Mouse (Mus musculus) gastrocnemius, adult 18-20 months (tissue): ENCODE data around the gene Haus4. TPM values are rescaled to one million over a fixed set of nuclear protein-coding genes. Genes with fewer than 3 reads are reported as not detected.
A peak's percentile ranks its signal among the peaks of the same experiment; 100 is the strongest.

Experiments used
- DNase-seq: peaks from one replicate; pipeline ENCODE4 v3.0.0; 2021; ENCODE audit warnings: low spot score
- total RNA-seq, 2 experiments: library from RNA; stranded (reverse); gene quantifications; 2 replicates each; pipeline ENCODE4 v1.2.3; 2021

Gene Haus4
- total RNA-seq, 2 experiments from 2014 or later: 2.5 to 3.0 TPM

GRCm38 (mm10) chr14:54496706-54497105 lies 57.7 kb downstream of the Haus4 start:
- no peak for DNase-seq

DNA sequence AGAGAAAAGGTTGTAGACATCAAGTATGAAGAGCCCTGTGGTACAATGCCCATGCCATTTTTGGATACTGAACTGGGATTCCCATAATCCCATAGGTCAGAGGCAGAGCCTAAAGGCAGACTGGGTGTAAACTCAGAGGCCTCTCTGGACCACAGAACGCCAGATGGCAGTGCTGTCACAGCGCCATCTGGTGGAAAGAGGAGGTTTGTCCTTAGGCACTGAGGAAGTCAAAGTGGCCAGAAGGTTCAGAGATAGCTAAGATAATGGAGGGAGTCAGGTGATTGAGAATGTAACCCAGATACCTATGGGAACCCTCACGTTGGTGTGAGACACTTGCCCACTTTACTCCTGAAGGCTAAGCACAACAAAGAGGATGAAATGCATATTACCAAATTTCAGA lies 60.2 kb downstream of the Haus4 start:
- DNase-seq: peak; percentile 58

- no peak for DNase-seq
These were observed 61.2 kb downstream of the Haus4 start for GRCm38 (mm10) chr14:54493236-54493635.

GRCm38 (mm10) chr14:54492345-54493131 lies 61.9 kb downstream of the Haus4 start:
- no peak for DNase-seq

Other genes with a start within 250 kb of the Haus4 start
- gene Oxa1l, start 193.8 kb downstream of the Haus4 start, total RNA-seq: 10 to 100 TPM; 49.1 to 54.0 TPM
- gene Slc7a7, start 136.8 kb downstream of the Haus4 start, total RNA-seq: under 1 TPM; 0.52 to 0.73 TPM
- gene Mrpl52, start 127.7 kb downstream of the Haus4 start, total RNA-seq: 100 to 1,000 TPM in 1 of 2 experiments, 10 to 100 TPM in 1; 100.0 to 110 TPM
- 10 to 100 TPM in 1 of 2 experiments, 1 to 10 TPM in 1; 7.3 to 10.6 TPM for gene Mmp14, start 123.0 kb downstream of the Haus4 start, total RNA-seq
- gene Lrp10, start 90.5 kb downstream of the Haus4 start, total RNA-seq: 10 to 100 TPM; 28.5 to 31.2 TPM
- gene Rem2, start 78.5 kb downstream of the Haus4 start, total RNA-seq: not detected
- 10 to 100 TPM; 29.6 to 32.1 TPM for gene Prmt5, start 37.1 kb downstream of the Haus4 start, total RNA-seq
- 1 to 10 TPM in 1 of 2 experiments, under 1 TPM in 1; 0.91 to 1.6 TPM for gene Ajuba, start 22.9 kb upstream of the Haus4 start, total RNA-seq
- 1 to 10 TPM; 2.6 to 3.9 TPM for gene 4931414P19Rik, start 51.4 kb upstream of the Haus4 start, total RNA-seq
- gene Psmb5, start 63.4 kb upstream of the Haus4 start, total RNA-seq: 100 to 1,000 TPM; 162 to 169 TPM
- not detected for gene Psmb11, start 66.8 kb upstream of the Haus4 start, total RNA-seq
- not detected for gene Gm17606, start 86.3 kb upstream of the Haus4 start, total RNA-seq
- gene Cdh24, start 86.7 kb upstream of the Haus4 start, total RNA-seq: under 1 TPM; 0.07 to 0.11 TPM
- 10 to 100 TPM in 1 of 2 experiments, 1 to 10 TPM in 1; 7.8 to 10.6 TPM for gene 1700123O20Rik, start 131.6 kb upstream of the Haus4 start, total RNA-seq
- 10 to 100 TPM; 62.6 to 72.6 TPM for gene Acin1, start 132.3 kb upstream of the Haus4 start, total RNA-seq
- not detected for gene Gm29776, start 144.2 kb upstream of the Haus4 start, total RNA-seq
- gene Cebpe, start 157.6 kb upstream of the Haus4 start, total RNA-seq: not detected
- gene Slc7a8, start 227.3 kb upstream of the Haus4 start, total RNA-seq: 10 to 100 TPM; 10.7 to 24.4 TPM